Mouse (Mus musculus): ENCODE results near the gene Ccdc28a. TPM values are rescaled to one million over a fixed set of nuclear protein-coding genes. Genes with fewer than 3 reads are reported as not detected.

Gene Ccdc28a
- 20.9 and 24.5 TPM in 2 replicates for polyA plus RNA-seq (2015; fragmentation: Nextera tagmentation; extraction: Ambion mirVana)

GRCm38 (mm10) chr10:18234560-18235401 is at the start of gene Ccdc28a:
TSS of gene Ccdc28a (minus strand) at chr10:18234998.

GRCm38 (mm10) chr10:18210726-18211125 is 24.1 kb downstream of the Ccdc28a start, which contains the start of gene Ect2l:
TSS of gene Ect2l (minus strand) at chr10:18210890.

Other genes with a start within 250 kb of the Ccdc28a start
- gene Abracl, start 211.7 kb downstream of the Ccdc28a start, polyA plus RNA-seq (2015; fragmentation: Nextera tagmentation; extraction: Ambion mirVana), result 133 and 226 TPM in 2 replicates
- gene Reps1, start 179.1 kb downstream of the Ccdc28a start, polyA plus RNA-seq (2015; fragmentation: Nextera tagmentation; extraction: Ambion mirVana), result 17.0 and 17.6 TPM in 2 replicates
- gene Ect2l, start 24.1 kb downstream of the Ccdc28a start, polyA plus RNA-seq (2015; fragmentation: Nextera tagmentation; extraction: Ambion mirVana), result 0.63 and 1.2 TPM in 2 replicates
- gene Nhsl1, start 84.0 kb upstream of the Ccdc28a start, polyA plus RNA-seq (2015; fragmentation: Nextera tagmentation; extraction: Ambion mirVana), result 3.2 and 4.3 TPM in 2 replicates

Data from adrenal gland, postnatal 0 days (tissue).